Mouse (Mus musculus): Measurements from ENCODE around the gene Tipin.

Gene Tipin

GRCm38 (mm10) chr9:64343656-64344055 is 62.3 kb downstream of the Tipin start:
- DNase-seq (ENCODE audit: low spot score in 2 of 2) = no peak

GRCm38 (mm10) chr9:64345931-64346330 is 64.5 kb downstream of the Tipin start:
- DNase-seq (ENCODE audit: low spot score in 2 of 2) = no peak

- no peak for DNase-seq (ENCODE audit: low spot score in 2 of 2)
These were observed 66.0 kb downstream of the Tipin start for GRCm38 (mm10) chr9:64347377-64347776.

- DNase-seq (ENCODE audit: low spot score in 2 of 2) = no peak
These were observed 68.1 kb downstream of the Tipin start for GRCm38 (mm10) chr9:64349490-64349889.

- DNase-seq (ENCODE audit: low spot score in 2 of 2) = peak in 1 of 2 experiments; percentile 48
These were observed 69.8 kb downstream of the Tipin start for GRCm38 (mm10) chr9:64351191-64351590.

All from spleen, postnatal 10 days (tissue).